Mouse (Mus musculus) ES-Bruce4 (cell line): ENCODE data around the gene Sox5.

Source experiments
- EP300 ChIP-seq: IDR thresholded peaks from 2 replicates; pipeline ENCODE4 v1.6.1; 2011; ENCODE audit warnings: low read depth, low read length; ENCODE audit not compliant: insufficient read depth
- POLR2A ChIP-seq: IDR thresholded peaks from one replicate; pipeline ENCODE4 v1.8.1; 2011; ENCODE audit warnings: low read length; ENCODE audit not compliant: insufficient read depth

GRCm38 (mm10) chr6:144652876-144653275 lies 128.9 kb downstream of the Sox5 start:
- TF ChIP-seq POLR2A (no peak), EP300 (no peak)
